Mouse (Mus musculus): ENCODE results near the gene Foxp1.

Gene Foxp1

GRCm38 (mm10) chr6:99439878-99440361 lies 82.6 kb downstream of the Foxp1 start:
- no peak for DNase-seq (ENCODE audit: low spot score in 2 of 2)

DNA sequence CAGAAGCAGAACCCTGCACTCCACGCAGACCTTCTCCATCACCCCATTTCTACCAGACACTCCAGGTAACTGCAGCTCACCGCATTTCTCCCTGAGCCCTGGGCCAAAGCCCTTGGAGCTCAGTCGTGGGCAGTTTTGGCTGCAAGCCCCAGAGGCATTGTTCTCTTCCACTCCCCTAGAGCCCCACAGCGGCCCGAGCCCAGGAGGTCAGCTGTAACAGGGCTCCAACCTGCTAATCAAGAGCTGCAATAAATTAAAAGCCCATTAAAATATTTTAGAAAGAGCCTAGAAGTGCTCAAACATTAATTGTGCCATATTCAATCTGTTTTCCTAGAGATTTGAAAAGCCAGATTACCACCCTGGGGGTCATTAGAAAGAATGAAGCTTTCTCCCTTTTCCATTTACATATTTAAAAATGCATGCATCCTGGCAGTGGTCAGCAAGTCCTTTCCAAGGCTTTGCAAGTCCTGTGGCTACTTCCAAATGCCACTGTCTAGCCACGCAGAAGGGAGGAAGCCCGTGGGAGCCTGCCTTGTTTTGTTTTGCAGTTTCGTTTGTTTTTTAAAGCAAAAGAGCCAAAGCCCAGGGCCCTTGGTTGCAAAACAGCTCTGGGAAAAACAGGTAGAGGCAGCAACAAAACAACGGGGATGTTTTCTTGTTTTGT lies 83.2 kb downstream of the Foxp1 start:
- no peak for DNase-seq (ENCODE audit: low spot score in 2 of 2)

DNA sequence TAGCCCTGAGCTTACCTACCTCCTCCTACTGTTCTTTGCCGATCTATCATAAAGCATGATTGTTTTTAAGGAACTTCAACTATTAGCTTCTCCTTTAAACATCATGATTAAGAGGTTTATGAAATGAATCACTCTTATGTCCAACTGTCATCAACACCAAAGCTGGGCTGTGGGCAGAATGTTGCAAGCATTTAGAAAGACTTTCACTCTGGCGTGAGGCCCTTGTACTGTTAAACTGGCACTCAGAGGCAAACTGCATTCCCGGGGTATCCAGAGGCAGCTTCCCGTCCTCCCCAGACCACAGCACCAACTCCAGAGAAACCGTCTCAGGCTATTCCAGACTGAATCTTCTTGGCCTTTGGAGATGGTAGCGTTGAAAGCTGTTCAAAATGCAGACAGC lies 86.2 kb downstream of the Foxp1 start:
- DNase-seq (ENCODE audit: low spot score in 2 of 2): no peak

DNA sequence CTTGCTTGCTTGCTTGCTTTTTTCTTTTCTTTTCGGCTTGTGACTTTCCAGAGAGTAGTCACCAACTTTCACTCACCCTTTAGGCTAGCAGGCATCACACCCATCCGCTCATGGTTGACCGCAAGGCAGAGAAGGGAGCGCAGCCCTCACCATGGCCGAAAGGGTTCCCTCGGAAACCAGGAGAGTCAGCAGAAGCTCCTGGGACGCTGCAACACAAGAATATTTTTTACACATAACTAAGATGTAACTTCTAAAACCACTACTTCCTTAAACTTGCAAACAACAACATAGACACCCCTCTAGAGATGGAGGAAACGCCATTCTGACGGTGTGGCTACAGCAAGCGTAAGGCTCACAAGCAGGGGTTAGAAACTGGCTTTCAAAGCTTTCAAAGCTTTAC lies 87.4 kb downstream of the Foxp1 start:
- DNase-seq (ENCODE audit: low spot score in 2 of 2): no peak

DNA sequence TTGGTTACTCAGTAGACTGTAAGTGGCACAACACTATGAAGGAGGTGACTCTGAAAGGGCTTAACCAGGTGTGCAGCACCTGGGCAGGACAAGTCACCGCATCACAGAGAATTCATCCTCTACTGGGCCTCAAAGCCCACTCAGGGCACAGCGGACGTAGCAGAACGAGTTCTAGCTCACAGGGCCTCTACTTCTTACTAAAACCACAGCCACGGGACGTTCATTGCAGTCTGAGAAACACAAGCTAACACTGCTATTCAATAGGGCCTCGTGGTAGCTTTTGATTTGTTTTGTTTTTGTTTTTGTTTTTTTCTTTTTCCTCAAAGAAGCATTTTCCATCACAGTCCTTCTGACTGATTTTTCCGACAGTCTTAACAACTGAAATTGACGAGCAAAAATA lies 89.5 kb downstream of the Foxp1 start:
- no peak for DNase-seq (ENCODE audit: low spot score in 2 of 2)

DNA sequence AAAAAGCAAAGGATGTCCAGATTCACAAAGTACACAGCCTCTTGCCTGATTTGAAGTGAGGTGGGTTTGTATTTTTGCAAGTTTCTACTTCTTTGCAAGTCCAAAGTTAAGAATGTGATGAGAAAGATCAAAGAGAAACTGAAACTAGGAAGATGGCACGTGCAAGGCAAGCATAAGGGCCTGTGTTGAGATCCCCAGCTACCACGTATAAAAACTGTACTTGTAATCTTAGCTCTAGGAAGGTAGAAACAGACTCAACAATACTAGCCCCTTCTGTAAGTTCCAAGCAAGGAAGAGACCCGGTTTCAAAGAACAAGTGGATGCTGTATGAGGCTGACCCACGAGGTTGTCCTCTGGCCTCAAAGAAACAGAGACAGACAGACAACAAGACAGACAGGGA lies 90.6 kb downstream of the Foxp1 start:
- DNase-seq (ENCODE audit: low spot score in 2 of 2): no peak

GRCm38 (mm10) chr6:99430560-99430959 lies 92.0 kb downstream of the Foxp1 start:
- no peak for DNase-seq (ENCODE audit: low spot score in 2 of 2)

DNA sequence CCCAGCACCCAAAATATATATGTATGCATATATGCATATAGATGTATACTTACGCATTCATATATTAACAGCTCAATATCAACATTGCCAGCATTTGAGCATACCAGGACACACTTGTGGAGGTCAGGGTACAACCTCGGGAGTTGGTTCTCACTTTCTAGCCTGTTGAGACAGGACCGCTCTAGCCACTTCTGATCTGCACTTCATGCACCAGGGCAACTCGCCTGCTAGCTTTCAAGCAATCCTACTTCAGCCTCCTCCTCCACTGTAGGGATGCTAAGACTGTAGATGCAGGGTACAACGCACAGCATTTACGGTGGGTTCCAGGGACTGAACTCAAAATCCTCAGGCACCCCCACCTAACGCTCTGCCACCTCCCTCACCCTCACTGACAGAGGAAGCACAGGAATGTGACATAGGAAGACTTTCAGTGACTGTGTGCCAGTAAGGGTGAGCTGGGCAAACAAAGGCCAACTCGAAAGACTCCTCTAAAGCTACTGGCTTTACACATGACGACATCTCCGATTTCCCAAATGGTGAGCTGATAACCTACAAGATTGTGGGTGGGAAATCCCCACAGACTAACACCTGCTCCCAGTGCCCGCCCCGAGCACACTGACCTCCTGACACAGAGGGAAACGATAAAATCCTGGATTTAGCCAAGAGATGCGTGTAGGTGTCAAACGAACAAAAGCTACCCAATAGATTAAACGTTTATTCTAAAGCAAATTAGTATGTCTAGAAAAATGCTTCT lies 93.0 kb downstream of the Foxp1 start:
- no peak for DNase-seq (ENCODE audit: low spot score in 2 of 2)

GRCm38 (mm10) chr6:99428961-99429360 lies 93.6 kb downstream of the Foxp1 start:
- DNase-seq (ENCODE audit: low spot score in 2 of 2): no peak

- no peak for DNase-seq (ENCODE audit: low spot score in 2 of 2)
These were observed 95.2 kb downstream of the Foxp1 start for GRCm38 (mm10) chr6:99427301-99427700.

- no peak for DNase-seq (ENCODE audit: low spot score in 2 of 2)
These were observed 97.5 kb downstream of the Foxp1 start for GRCm38 (mm10) chr6:99425044-99425443.

DNA sequence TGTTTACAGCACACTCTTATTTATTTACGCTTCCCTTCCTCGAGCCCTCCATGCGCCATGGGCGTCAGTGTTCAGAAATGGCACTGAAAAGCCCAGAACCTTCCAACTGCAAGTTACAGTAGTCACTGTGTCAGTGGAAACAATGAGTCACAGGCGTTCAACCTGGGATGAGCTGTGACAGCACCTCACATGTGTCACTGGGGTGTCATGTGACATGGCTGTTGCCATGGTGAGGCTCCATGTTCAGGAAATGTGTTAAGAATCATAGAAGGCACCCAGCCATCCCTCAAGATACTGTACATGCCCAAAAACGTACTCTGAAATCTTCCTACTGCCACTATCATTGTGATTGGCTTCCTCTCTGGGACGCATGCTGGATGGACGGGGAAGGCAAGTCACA lies 101.9 kb downstream of the Foxp1 start:
- no peak for DNase-seq (ENCODE audit: low spot score in 2 of 2)

- no peak for DNase-seq (ENCODE audit: low spot score in 2 of 2)
These were observed 109.9 kb downstream of the Foxp1 start for GRCm38 (mm10) chr6:99412598-99412997.

DNA sequence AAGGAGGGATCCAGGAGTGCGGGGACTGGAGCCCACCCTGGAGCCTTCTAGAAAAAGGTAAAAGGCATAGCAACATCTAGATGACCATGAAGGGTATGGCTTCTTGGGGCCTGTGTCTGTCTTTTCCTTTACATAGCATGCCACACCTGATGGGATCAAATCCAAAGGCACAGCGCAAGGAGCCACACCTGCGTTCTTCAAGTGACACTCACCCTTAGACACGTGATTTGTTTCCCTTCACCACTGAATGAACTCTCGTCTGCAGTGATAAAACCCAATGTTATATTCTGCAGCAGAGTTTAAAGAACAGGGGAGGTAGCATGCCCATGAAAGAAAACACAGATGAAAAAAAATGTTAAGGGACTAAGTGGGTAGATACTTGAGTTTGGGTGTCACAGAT lies 112.9 kb downstream of the Foxp1 start:
- DNase-seq (ENCODE audit: low spot score in 2 of 2): no peak

GRCm38 (mm10) chr6:99408880-99409279 lies 113.6 kb downstream of the Foxp1 start:
- DNase-seq (ENCODE audit: low spot score in 2 of 2): no peak

GRCm38 (mm10) chr6:99403755-99404390 lies 118.6 kb downstream of the Foxp1 start:
- no peak for DNase-seq (ENCODE audit: low spot score in 2 of 2)

GRCm38 (mm10) chr6:99402941-99403340 lies 119.6 kb downstream of the Foxp1 start:
- DNase-seq (ENCODE audit: low spot score in 2 of 2): no peak

- DNase-seq (ENCODE audit: low spot score in 2 of 2): no peak
These were observed 120.2 kb downstream of the Foxp1 start for GRCm38 (mm10) chr6:99402370-99402769.

GRCm38 (mm10) chr6:99401801-99402200 lies 120.7 kb downstream of the Foxp1 start:
- no peak for DNase-seq (ENCODE audit: low spot score in 2 of 2)

DNA sequence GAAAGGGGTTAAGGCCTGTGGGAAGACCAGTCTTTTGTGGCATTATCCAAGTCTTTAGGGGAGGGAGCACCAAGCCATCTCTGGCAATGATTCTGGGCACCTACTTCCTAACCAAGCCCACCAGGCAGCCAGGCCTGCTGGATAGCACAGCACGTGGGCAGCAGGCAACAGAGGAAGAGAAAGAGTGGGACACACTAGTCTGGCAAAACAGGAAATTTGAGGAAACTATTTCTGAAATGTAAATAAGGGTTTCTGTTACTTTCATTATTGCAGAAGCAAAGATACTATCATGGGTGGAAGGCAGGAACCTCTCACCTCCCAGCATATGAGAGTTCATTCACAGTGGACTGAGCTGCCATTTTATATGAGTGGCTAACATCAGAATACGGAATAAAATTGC lies 121.3 kb downstream of the Foxp1 start:
- no peak for DNase-seq (ENCODE audit: low spot score in 2 of 2)

DNA sequence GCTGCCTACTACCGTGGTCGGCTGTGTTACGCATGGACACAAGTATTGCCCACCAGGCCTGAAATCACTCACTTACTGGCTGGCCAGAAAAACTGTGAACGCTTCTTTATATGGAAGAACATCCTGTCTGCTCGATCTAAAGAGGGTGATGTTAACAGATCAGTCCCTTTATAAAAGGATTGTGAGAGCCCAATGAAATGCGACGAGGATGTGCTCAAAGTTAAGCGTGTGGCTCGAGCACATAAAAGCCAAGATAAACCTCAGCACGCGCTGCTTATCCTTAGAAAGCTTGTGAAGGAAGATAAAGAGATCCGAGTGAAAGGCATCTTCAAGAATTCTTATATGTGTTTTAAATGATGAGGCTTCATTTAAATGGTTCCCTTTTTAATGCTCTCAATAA lies 126.8 kb downstream of the Foxp1 start:
- DNase-seq (ENCODE audit: low spot score in 2 of 2): no peak

GRCm38 (mm10) chr6:99394801-99395200 lies 127.7 kb downstream of the Foxp1 start:
- no peak for DNase-seq (ENCODE audit: low spot score in 2 of 2)

DNA sequence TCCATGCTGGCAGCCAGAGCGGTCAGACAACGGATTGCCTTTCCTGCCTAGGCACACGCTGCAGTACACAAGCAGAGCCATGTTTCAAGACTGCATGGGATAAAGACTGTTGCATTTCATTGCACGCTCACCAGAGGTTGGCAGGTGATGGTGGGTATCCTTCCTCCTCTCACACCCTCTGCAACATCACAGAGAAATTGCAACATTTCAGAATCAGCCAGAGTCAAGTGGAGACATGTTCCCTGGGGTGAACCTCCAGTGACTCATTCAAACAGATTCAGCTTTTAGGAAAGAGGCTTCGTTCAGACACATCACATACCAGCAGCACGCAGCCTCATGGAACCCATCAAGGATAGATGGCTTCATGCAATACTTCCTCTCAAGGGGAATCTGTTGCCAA lies 130.0 kb downstream of the Foxp1 start:
- DNase-seq (ENCODE audit: low spot score in 2 of 2): no peak
